Mouse (Mus musculus) brown adipose tissue, adult 24 weeks (tissue): ENCODE data around the gene Efcab8. TPM values are rescaled to one million over a fixed set of nuclear protein-coding genes. Genes with fewer than 3 reads are reported as not detected.

Experiments used
- H3K27ac ChIP-seq: fragments of 200-500 bp; replicated peaks from 2 replicates; pipeline ENCODE4 v1.5.1; 2012; ENCODE audit warnings: low read depth, mild to moderate bottlenecking, low read length
- H3K4me1 ChIP-seq: fragments of 200-500 bp; 2 replicates; pipeline ENCODE4 v1.6.1; 2012; ENCODE audit warnings: low read length, mixed read lengths; ENCODE audit not compliant: control insufficient read depth, insufficient read depth, insufficient read length
- H3K4me3 ChIP-seq: fragments of 200-500 bp; 2 replicates; pipeline ENCODE4 v1.5.1; 2012; ENCODE audit warnings: low read depth, mild to moderate bottlenecking, low read length, moderate library complexity; ENCODE audit not compliant: insufficient read depth
- polyA plus RNA-seq: library from polyadenylated mRNA; stranded (reverse); fragments of >200 nt; gene quantifications from 2 replicates; pipeline ENCODE4 v1.2.4, GENCODE M21; 2012; ENCODE audit not compliant: missing spikeins, insufficient read depth, insufficient read length

Efcab8 gene
- 0.63 and 1.5 TPM in 2 replicates for polyA plus RNA-seq

- Histone ChIP-seq H3K4me1 (no peaks in the 10 kb centered on the region; the same call in 1 of the 2 replicates), H3K27ac (no peak within 1 kb of the TSS), H3K4me3 (peak within 1 kb of the TSS; percentile 48)
These were observed at the start of gene Efcab8 for GRCm38 (mm10) chr2:153779394-153779981. Gene Efcab8, plus strand, starts transcription at chr2:153779931.

DNA sequence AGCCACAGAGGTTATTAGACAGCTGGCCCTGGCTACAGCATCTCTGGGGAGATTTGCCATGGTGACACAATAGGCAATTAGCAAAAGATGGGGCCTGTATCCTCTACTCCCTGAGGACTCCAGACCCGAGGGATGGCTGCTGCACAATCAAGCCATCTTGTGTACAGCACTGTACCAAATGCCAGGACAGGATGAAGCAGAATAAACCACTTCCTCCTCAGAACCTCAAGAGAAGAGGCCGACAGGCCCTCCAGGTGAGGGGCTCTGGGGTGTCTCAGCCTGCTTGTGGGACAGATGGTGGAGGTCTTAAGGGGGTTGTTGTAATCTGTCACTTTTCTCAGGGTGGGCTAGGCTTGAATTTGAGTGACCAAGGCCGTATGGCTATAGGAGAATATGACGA, 45.7 kb upstream of the Efcab8 start:
- Histone ChIP-seq H3K4me3 (no peak overlapping the region), H3K27ac (no peak overlapping the region), H3K4me1 (no peaks in the 10 kb centered on the region)

GRCm38 (mm10) chr2:153740500-153741436, 39.0 kb upstream of the Efcab8 start, which contains the start of gene Mapre1:
Gene Mapre1, plus strand, starts transcription at chr2:153741274.
- Histone ChIP-seq H3K27ac (peak within 1 kb of the TSS; percentile 87), H3K4me3 (peak within 1 kb of the TSS; percentile 93), H3K4me1 (peaks cover 7% of the 10 kb centered on the region)

DNA sequence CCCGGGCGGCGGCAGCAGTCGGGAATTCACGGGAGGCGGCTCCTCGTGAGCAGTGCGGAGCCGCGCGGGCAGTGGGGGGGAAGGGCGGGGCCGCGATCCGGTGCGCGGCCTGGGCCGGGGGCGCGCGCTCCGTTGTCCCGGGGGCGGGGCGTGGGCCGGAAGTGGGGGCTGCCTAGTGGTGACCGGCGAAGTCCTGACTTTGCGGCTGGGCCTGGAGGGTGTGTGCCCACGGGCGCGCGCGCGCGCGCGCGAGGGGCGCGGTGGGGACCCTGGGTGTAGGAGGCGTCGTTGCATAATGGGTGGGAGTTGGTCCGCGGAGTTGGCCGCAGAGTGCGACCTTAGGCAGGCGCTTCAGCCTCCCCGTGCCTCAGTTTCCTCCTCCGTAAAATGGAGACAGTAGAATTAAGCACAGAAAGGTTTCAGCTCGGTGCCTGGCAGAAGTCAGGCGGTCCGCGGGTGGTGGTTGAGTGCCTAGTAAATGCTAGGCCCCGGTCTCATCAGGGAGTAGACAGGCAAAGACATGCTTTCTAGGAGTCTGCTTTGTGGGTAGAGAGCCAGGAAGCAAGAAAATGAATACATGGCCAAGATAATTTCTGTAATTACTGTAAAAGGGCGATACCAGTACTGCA, 38.2 kb upstream of the Efcab8 start:
- Histone ChIP-seq H3K4me3 (peak overlapping the region; percentile 93), H3K4me1 (peaks cover 7% of the 10 kb centered on the region), H3K27ac (peak overlapping the region; percentile 87)

DNA sequence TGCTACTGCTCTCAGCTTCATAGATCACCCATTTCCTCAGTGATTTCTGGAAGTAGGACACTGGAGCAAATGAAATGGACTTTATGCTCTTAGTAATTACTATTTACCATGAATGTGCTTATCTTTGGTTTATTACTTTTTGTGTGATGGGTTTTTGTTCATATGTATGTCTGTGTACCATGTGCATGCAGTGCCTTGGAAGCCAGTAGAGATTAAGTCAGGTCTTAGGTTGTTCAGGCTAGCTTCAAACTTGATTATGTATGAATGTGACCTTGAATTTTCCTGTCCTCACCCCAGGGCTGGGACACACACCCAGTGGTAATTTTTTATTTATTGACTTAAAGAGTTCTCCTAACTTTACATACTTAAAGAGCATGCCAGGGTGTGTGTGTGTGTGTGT, 31.7 kb upstream of the Efcab8 start:
- no peak overlapping the region for H3K4me3 ChIP-seq
- no peak overlapping the region for H3K27ac ChIP-seq
- H3K4me1 ChIP-seq, result peaks cover 15% of the 10 kb centered on the region

DNA sequence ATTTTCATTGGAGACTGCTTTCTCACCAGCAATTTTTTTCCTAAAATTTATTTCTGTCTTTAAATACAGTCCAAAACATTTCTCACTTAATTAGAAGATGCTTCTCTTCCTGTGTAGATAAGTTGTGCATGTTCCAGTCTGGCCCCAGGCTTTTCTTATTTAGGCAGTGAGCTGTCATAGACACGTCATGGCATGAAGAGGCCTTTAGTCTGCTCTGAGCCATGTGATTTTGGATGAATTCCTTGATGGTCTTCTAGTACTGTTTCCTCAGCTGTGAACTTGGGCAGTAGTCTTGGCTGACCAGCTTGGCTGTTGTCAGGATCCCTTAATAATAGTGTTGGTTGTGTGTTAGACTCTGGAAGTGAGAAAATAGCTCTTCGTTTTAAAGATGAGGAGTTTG, 29.4 kb upstream of the Efcab8 start:
- H3K4me3 ChIP-seq, result no peak overlapping the region

DNA sequence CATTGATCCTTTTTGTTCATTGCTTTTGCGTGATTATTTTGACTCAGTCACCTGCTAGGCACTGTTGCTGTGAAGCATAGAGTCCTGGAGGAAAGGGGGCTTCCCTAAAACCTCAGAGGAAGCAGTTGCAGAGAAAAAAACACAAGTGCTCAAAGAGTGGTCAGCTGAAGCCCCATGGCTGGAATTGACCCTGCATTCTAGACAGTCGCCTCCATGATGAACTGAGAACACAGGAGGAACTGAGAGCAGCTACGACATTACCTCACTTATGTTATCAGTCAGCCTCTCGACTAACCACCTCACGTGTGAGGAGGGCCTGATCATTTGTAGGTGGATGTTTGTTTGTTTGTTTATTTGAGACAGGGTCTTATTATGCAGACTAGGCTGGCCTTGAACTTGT, 17.6 kb upstream of the Efcab8 start:
- H3K27ac ChIP-seq, result no peak overlapping the region

More for the DNA sequence above, 29.4 kb upstream of the Efcab8 start:
- Histone ChIP-seq H3K4me1 (peaks cover 13% of the 10 kb centered on the region), H3K27ac (peak overlapping the region; percentile 26; the same call in 1 of the 2 replicates)

DNA sequence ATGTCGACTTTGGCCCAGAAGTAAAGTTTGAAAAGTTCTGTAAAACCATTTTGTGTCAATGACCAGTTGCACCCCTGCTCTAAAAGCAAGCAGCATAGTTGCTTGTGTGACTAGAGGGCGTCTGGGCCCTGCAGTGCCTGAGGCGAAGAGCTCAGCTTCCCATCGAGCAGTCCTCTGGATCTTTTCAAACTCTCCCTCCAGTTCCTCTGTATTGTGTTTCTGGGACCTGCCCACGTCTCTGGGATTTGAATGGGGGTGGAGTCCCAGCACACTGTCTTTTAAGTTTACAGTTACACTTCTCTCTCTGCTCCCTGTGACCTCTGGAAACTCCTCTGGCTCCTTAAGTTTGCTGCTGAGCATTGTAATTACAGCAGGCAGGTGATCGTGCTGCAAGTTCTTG, 12.2 kb upstream of the Efcab8 start:
- Histone ChIP-seq H3K4me3 (no peak overlapping the region), H3K27ac (no peak overlapping the region), H3K4me1 (0 out of 2 replicates have a peak, but pooled peaks cover 2% of the 10 kb centered on the region)

More for the DNA sequence above, 17.6 kb upstream of the Efcab8 start:
- Histone ChIP-seq H3K4me3 (no peak overlapping the region), H3K4me1 (no peaks in the 10 kb centered on the region)

- Histone ChIP-seq H3K4me3 (no peak overlapping the region), H3K27ac (no peak overlapping the region), H3K4me1 (0 out of 2 replicates have a peak, but pooled peaks cover 2% of the 10 kb centered on the region)
These were observed 10.8 kb upstream of the Efcab8 start for GRCm38 (mm10) chr2:153768881-153769280.

GRCm38 (mm10) chr2:153772950-153773349, 6.8 kb upstream of the Efcab8 start:
- Histone ChIP-seq H3K4me3 (no peak overlapping the region), H3K27ac (no peak overlapping the region), H3K4me1 (0 out of 2 replicates have a peak, but pooled peaks cover 2% of the 10 kb centered on the region)

DNA sequence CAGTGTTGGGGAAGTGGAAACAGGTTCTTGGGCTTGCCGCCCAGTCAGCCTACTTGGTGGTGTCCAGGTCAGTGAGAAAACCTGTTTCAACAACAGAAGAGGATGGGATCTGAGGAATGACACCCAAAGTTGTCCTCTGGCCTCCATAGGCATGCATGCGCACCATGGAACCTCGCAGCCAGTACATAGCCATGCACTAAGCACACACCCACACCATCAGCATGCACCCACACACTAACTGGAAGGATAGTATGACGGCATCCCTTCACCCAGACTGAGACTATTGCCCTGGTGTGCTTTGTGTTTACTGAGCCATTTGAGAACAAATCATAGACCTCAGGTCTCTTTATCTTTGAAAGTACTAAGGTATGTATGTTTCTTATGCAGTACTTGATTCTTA, 4.3 kb upstream of the Efcab8 start:
- H3K4me1 ChIP-seq, result peaks cover 2% of the 10 kb centered on the region; the same call in 1 of the 2 replicates
- H3K4me3 ChIP-seq, result no peak overlapping the region
- no peak overlapping the region for H3K27ac ChIP-seq

DNA sequence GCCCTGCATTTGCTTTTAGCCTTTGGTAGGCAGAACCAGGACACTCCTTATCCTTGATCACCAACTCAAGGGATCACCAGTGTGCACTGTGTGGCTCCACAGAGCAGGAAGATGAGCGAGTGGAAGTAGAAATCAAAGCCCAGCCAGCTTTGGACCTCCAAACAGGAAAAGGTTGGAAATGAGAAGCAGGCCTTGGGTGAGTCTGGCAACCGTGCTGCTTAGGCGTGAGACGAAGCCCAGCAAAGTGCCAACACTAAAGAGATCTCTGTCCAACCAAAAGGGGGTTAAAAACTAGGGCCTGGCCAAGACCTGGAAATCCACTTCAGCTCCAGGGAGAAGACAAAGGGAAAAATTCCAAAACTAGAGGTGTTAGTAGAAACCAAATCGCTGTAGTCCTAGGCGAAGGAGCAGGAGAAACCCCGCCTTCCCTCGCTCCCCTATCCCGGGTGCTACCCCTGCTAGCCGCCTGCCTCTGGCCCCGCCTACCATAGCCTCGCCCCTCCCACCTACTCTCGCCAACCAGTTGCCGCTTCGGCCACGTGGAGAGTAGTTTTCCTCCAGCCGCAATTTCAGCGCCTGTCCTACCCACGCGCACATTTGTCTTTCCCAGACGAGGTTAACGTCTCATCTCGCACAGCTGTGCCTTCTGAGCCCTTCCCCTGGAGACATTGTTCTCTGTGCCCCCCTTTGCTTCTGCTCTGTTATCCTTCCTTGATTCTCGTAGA, 931 bp upstream of the Efcab8 start:
- Histone ChIP-seq H3K27ac (no peak overlapping the region), H3K4me1 (no peaks in the 10 kb centered on the region; the same call in 1 of the 2 replicates), H3K4me3 (peak overlapping the region; percentile 48)

GRCm38 (mm10) chr2:153781181-153781580, 1.4 kb downstream of the Efcab8 start:
- no peaks in the 10 kb centered on the region; the same call in 1 of the 2 replicates for H3K4me1 ChIP-seq
- H3K27ac ChIP-seq, result no peak overlapping the region
- H3K4me3 ChIP-seq, result no peak overlapping the region

- Histone ChIP-seq H3K4me1 (no peaks in the 10 kb centered on the region; the same call in 1 of the 2 replicates), H3K4me3 (no peak overlapping the region), H3K27ac (no peak overlapping the region)
These were observed 4.9 kb downstream of the Efcab8 start for GRCm38 (mm10) chr2:153784668-153785067.
